Mouse (Mus musculus) liver, embryonic 14.5 days (tissue): ENCODE results near the gene Thap8.

Experiments used
- CTCF ChIP-seq: IDR thresholded peaks from 2 replicates; pipeline ENCODE4 v1.5.1; 2016; ENCODE audit warnings: antibody characterized with exemption, low read depth, control low read depth
- EP300 ChIP-seq: IDR thresholded peaks from 2 replicates; pipeline ENCODE4 v1.6.1; 2016; ENCODE audit warnings: antibody characterized with exemption, low read depth

DNA sequence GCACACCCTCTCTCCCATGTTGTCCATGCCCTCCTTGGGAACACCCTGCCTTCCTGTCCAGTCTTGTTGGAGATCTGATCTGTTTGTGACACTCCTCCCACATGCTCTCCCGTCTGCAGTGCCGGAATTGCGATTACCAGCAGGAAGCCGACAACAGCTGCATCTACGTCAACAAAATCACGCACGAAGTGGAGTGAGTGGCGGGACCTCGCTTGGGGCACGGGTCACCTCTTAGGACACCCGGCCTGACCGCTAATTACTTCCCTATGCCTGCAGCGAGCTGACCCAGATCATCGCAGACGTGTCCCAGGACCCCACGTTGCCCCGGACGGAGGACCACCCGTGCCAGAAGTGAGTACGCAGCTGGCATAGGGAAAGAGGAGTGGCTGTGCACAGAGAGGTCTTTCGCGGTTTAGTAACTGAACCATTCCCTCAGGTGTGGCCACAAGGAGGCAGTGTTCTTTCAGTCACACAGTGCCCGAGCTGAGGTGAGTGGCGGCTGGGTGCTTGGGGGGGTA lies 47.2 kb upstream of the Thap8 start:
- TF ChIP-seq EP300 (no peak), CTCF (peak; percentile 84)
